Mouse (Mus musculus) naive thymus-derived CD4-positive, alpha-beta T cell, adult 2 months (primary cell): ENCODE results near the gene Fggy.
A peak's percentile ranks its signal among the peaks of the same experiment; 100 is the strongest.

ENCODE experiments used
- DNase-seq: peaks from one replicate; pipeline ENCODE4 v3.0.0-alpha.2; 2011; ENCODE audit warnings: low read depth

The Fggy gene

DNA sequence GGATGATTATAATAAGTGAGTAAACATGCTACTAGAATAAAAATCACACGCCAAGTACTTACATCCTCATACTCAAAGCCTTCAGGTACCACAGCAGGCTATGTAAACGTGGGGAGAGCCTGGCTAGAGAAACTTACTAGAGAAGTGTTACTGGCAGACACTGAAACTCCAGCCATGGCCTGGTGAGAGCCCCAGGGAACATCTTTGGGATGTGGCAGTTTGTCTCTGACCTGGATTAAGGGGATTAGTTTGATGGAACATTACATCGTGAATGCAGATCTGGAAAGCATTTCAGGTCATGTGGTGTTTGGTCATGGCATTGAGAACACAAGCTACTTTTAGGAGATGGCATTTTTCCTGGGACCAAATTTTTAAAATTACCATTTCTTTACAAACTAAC lies 303.3 kb downstream of the Fggy start:
- DNase-seq = no peak

DNA sequence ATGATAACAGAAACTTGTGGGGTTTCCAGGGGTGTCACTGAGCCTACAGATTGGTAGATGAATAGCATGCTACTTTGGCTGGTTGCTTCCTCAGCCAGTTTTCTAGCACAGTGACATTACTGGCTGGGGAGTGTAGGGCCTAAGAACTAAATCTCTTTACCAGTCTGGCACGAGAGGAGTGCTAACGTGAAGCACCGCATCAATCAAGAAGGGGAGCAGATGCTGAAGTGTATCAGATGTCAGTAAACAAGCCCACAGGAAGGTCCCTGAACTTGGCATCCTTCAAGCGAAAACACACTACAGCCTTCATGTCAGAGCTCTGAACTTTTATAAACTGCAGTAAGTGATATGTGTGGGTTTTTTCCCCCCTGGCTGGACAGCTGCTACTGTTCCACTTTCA lies 303.8 kb downstream of the Fggy start:
- no peak for DNase-seq

DNA sequence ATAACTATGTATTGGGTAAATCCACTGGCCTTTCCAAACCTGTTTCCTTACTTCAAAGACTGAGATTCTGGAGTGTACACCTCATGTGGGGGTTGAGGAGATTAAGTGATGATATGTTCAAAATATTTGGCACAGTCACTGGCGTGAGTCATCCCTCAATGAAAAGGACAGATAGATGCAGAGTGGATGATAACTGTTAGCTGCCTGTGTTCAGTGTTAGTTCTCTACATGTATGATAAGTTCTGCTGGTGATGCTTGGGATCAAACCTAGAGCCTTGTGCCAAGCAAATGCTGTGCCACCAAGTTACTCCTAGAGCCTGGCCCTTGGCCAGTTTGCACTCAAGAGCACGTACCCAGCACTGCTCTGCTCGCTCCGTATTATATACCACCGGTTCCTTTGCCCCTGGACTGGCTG lies 304.4 kb downstream of the Fggy start:
- DNase-seq = no peak

DNA sequence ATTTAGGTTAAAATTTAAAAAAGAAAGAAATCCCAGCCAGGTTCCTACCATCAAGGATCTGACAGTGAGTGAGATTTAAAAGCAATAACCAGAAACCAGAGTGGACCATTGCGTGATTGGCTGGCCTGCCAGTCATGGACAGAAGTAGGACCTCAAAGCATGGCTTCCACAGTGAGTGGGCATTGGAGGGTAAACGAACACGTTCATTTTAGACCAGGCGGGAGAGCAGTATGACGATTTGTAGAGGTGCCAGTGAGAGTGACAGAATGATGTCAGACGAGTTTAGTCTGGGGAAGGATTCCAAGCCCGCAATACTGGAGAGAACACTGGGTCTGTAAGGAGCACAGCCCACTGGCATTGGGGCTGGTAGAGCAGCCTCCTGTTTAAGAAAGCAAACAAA lies 305.0 kb downstream of the Fggy start:
- DNase-seq = no peak

DNA sequence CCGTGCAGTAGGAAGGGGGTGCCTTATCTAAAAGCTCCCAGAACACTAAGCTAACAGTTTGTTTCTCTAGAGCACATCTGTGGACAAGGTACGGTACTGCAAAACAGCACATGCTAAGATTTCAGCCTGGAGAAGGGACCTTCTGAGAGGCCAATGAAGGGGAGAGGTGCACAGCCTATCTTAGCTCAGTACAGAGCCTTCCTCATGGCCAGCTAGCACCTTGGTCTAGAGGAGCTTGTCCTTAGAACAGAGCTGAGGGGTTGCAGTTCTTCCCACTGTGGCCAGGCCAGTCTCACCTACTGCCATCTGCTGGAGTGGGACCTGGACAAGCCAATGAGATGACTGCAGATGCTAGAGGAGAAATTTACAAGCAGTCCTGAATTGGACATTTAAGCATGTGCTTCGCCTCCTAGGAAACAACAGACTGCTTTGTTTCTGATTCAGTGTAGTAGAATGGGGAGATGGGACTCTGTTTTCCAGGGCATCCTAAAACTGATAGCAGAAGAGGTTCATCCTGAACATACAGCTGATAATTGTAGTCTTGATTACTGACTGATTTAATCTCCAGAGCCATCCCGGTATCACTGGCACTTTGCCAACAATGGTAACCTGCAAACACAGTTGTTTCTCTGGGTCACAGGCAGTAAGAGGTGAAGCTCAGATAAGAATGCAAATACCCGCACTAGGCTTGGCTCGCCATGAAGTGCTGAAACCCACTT lies 305.6 kb downstream of the Fggy start:
- no peak for DNase-seq

DNA sequence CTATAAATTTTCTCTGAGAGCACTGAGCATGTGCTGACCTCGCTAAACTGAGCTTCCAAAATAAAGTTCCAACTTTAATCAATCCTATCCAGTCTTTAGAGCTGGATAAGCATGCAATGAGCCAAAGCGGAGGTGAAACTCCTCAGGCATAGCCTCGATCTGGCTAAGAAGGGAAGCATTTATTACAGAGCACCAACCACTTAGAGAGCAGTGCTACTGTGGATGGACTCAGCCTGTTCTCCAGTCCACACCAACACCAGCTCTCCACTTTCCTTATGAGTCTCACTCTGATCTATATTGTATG lies 306.1 kb downstream of the Fggy start:
- DNase-seq = no peak

DNA sequence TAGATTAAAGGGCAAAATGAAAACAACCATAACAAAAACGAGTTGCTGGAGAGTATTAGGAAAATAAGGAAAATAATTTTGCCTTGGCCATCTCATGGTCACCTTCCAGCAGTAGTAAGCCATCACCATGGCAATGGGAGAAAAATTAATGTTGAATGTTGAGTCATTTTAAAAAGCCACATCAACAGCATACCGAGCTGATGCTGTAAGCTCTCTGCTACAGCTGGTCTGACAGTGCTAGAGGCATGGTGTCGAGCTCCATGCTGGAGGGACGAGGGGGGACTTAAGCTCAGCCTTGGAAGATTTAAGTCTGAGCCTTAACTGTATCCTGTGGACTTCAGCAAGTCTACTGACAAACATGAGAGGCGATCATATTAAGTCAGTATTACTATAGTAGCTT lies 307.9 kb downstream of the Fggy start:
- no peak for DNase-seq

DNA sequence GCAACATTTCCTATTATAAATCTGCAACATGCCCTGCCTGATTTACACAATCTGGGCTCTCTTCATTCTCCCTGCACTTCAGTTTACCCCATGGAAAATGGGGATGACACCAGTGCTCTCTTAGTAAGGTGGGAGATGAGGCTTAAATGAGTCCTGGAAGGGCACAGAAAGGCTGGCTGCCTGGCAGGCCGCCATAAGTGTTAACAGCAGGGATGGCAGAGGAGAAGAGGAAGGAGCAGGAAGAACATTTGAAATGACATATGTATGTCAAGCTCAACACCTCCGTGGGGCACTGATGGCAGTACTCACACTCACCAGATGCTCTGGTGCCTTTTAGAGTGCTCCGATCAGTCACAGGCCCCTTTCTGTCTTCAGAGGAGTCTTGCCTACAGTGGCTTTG lies 308.6 kb downstream of the Fggy start:
- DNase-seq = no peak

DNA sequence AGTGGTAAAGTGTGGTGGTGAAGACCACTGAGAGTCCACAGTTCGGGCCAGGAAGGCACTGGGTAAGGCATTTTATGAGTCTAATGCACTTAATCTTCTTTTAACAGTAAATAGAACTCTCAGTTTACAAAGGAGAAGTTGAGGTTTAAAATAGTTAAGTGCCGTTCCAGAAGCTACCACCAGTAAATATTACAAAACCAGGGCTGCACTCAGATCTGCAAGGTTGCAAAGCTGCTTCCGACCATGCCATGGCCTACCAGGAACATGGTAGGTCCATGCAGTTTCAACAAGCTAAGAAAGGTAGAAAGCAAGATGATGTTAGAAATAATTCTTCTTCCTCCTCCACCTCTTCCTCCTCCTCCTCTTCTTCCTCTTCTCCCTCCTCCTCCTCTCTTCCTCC lies 309.8 kb downstream of the Fggy start:
- DNase-seq = no peak

DNA sequence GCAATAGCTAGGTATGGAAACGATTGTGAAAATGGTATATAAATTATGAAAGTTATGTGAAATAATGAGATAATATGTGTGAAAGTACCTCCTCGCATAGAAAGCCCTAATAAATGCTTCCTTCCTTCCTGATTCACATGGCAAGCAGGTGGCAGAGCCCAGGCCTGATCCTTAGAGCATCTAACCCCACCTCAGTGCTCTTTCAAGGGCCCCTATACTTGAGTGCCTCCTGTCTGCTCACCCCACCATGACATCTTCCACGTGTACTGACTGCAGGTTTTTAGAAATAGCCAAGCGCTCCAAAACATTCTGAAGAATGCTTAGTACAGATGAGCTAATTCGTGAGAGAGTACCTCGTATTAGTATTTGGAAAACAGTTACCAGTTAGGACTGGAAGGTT lies 311.0 kb downstream of the Fggy start:
- DNase-seq = no peak

DNA sequence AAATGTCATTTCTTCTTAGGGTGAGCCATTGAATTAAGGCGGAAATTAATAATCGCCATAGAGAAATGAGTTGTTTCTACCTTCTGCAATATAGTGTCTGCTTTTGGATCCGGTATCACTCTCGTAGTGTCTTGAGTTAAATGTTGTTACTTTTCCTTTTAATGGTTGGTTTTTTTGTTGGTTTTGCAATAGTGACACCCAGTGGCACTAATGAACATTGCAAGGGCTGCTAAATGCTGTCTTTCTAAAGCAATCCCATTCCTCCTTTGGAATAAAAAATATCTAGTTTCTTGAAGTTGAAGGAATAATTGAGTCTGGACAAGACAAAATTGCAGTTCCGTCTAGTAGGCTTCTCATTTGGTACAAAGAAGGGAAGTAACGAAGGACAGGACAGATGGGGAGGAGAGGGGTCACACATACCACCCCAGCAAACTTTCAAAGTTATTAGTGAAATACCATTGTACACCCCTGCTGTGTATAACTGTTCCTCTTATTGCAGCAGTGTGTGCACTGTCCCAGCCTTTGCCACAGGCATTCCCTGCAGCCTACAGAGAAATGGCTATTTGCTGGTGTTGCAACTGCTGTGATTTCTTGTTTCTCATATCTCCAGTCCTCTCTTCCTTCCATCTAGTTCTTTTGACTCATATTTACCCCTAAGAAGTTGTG lies 314.0 kb downstream of the Fggy start:
- peak; percentile 72 for DNase-seq

DNA sequence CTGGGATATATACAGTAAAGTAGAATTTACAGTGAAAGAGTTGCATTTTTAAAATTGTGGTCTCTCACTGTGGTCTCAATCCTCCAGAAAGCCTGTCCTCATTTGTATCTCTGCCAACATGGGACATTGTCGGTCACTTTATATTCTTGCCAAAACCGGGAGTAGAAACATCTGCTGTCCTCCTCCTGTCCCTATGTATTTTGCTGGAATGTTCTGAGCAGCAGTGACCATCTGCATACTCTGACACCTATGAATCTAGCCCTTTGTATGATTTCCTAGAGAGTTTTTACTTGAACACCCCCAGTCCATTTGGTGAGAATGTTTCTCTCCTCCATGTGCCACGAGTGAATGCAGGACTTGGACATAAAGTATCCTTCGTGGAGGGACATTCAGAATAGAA lies 318.6 kb downstream of the Fggy start:
- no peak for DNase-seq

DNA sequence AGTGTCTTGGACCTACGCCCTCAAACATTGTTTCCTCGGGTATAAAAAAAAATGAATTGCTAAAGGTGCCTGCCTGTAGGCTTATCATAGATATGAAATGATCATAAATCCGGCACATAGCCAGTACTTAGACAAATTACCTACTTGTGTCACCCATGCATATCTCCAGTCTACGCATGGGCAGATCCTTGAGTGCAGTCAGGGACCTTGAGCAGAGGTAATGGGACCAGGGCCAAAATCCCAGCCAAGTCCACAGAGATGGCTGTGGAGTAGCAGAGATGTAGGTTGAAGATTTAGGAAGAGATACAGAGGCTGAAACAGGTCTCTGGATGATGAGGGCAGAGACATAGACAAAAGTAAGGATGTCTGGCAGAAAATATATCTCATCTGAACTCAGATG lies 320.1 kb downstream of the Fggy start:
- no peak for DNase-seq

DNA sequence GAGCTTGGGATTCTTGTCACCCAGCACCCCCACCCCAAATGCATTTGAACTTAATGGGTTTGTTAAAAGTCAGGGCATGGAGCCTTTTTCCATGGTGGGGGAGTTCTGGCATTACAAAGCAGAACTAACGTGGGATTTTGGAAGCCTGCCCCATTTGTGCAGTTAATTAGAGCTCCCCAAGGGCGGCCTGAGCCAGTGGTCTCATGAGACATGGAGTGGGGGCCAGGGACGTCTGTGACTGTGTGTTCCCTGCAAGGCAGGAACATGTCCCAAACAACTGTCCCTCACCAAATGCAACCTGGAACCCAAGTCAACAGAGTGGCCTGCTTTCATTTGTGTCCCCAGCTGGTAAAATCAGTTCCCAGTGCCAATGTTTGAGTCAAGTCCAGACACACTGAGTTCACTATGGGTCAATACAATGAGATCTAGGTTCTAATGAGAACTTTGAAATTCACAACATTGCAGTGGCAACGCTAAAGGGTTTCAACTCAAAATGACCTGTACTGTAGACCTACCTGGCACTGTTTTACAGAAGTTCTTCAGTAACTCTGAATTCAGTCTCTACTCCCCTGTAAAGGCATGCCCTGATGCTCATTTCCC lies 324.5 kb downstream of the Fggy start:
- DNase-seq = no peak

DNA sequence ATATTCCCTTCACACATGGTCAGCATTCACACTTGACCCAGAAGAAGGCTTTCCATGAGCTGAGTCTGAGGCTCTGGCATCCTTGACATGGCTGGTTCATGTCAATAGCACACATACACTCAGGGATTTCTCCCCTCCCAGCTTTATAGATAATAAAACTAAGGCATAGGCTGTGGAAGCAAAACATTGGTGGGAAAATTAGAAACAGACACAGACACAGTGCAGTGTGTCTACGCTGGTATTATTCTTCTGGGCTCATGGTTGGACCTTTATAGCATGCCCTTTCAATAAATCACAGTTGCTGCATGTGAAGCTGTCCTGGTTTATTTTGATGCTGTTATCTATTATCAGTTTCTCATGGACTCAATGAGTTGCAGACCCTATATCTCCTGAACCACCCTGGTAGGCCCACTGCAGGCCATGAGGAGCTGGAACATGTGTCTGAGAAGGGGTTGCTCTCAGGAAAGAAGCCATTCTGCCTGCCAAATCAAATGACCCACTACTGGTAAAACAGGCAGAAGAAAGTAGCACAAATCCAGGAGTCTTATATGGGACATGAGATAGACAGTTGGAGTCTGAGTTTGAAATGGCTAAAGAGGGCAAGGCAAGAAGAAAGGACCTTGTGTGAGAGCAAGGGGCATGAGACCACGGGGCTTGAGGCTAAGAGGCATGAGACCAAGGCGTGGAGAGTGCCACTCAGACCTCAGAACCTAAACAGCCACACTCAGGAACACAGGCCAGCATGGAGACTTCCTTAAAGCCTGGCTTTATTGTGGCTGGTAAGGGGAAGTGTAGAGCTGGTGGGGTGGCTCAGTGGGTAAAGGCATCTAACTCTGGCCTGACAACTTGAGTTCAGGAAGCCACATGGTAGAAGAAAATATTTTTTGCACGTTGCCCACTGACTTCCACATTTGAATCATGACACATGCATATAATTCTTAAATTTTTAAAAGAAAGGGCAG lies 327.2 kb downstream of the Fggy start:
- DNase-seq = no peak

DNA sequence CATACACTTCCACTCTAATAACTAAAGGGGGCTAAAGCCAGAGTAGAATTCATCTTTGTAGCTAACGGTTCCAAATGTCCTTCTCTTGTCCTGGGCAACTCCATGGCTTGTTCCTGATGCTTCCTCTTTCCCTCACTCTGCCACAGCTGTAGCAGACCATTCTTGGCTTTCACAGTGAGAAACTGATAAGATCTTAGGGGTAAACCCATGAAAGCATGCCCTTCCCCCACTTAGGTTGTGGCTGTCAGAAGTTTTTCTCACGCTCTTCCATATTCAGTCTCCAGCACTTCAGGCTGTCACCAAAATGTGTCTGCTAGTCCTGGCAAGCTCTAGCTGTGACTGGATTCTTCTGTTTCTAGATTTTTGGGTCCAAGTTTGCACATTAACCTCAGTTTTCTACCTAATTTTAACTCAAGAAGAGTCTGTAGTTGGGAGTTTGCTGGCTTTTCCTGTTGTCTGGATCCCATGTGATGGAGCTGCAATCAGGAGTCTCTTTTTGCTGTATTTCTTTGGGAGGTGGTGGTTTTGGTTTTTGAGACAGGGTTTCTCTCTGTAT lies 338.0 kb downstream of the Fggy start:
- no peak for DNase-seq

DNA sequence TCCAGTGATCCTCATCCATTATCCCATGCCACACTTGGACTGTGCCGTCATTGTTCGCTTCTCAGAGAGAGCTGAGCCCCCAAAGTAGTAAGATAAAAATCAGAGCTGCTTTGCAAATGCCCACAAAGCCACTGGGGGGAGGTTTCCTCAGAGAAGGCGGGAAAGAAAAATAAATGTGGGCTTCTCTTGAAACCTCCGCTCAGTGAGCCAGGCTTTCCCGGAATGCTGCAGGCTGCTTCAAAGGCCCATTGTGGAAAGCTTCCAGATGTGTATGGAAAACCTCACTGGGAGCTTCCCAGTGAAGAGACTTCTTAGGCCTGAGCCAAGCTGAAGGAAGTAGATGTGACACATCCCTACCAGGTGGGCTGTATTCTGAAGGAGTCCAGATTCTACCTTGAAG lies 339.3 kb downstream of the Fggy start:
- no peak for DNase-seq

DNA sequence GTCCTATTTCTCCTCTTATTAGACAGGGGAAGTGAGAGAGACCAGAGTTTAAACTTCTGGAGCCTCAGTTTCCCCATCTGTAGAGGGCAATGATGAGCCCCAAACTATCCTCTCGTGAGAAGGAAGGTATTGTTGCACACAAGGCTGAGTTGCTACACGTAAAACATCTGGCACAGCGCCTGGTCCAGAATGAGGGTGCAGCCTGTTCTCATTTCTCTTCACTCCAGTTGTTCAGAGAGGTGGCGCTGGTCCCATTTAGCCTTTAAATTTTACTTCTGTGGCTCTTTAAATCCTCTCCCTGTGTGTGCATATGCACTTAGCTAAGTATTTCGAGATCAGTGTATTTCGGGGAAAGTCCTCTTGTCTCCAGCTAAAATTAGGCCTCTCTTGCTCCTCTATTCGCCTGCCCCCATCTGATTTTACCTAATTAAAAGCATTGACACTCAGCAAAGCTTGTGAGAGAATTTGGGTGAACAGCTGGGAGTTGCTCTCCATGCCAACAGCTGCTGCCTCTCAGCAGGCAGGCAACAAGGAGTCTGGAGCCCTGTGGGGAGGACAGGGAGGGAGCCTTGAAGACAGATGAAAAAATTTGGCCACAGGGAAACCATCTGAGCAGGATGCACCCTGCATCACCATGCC lies 340.0 kb downstream of the Fggy start:
- no peak for DNase-seq

DNA sequence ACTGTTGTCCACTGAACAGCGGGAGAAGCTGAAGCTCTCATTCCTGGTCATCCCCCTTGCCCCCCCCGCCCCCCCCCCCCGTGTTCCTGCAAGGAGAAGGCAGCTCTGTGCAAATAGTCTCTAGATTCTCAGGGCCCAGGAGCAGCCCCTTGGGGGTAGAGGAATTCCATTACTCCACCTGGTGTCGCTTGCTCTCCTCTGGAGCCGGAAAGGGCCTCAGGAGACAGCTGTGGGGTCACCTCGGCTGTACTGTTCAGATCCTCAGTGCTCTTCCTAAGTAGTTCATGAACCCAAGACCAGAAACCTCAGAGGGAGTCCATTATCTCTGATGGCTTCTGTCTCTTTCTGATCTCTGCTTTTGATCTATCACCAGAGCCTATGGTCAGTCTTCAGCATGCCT lies 341.4 kb downstream of the Fggy start:
- DNase-seq = no peak

DNA sequence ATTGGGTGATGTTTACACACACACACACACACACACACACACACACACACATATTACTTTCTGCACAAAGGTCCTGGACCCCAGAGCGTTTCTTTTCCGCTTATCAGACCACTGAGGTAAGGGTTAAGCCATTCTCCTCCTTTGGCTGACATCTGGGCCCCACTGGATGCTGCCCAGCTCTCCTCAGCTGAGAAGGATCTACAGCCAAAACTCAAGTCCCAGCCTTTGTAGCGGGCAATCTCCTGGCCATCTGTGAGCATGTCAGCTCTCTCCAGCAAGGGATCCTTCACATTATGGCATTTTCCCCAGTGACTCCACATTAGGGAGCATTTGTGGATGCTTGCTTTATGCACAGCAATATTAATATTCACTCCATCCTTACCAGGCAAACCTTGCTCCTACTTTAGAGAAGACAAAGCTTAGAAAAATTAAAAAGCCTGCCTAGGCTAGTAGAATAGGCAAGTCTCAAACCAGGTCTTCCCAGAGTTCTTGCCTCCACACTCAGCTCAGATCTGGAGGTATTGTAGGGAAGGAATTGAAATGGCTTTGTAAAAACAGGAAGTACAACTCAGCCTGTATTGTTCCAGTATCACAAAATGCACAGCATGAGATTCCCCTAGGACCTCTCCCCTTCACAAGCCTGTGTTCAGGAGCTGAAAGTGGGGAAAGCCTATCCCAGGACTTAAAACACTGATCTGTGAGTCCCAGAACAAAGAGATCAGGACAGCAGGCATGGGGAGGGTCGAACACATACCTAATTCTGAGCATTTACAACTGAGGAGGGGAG lies 342.8 kb downstream of the Fggy start:
- no peak for DNase-seq

DNA sequence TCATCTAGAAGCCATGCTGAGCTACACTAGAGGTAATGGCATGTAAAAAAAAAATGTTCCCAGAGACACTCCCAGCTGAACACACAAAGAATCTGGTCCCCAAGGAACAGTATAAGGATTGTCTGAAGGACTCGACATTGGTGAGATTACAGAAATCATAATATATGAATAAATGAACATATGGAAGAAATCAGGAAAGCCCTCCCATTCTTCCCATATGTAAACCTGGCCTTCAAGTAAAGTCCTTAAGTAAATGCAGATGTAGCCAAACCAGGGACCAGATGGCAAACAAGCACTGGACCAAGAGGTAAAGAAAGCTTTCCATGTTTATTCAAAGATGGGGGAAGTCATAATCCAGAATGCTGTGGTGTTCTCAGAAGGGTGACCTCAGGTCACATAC lies 343.5 kb downstream of the Fggy start:
- DNase-seq = no peak
